Comparison of ENCODE assay signal across 29 mouse cellular contexts in genomic region chr8:72266671-72267070, GRCm38 (mm10). TPM values are rescaled to one million over a fixed set of nuclear protein-coding genes. Genes with fewer than 3 reads are reported as not detected.
A peak's percentile ranks its signal among the peaks of the same experiment; 100 is the strongest.
DNase-seq lines count a peak whose midpoint lies in the region; ATAC-seq and TF ChIP-seq lines count a peak whose summit lies in the region.
"Had no signal": no experiment of that assay in that cellular context is flagged by ENCODE, and none has a peak within 500 bp of the region (broad histone marks: within the 10 kb centered on the region; RNA-seq: fewer than 3 reads in every experiment).

No protein-coding gene starts in this region.

- TF ChIP-seq POLR2A in spleen, adult 2 months (IDR thresholded peaks at IDR 0.05; ENCODE audit: low read depth, low read length): no peak

- no peaks in the 10 kb centered on the region for H3K27me3 ChIP-seq in heart, embryonic 10.5 days (ENCODE audit: insufficient read depth, poor library complexity, severe bottlenecking)
- H3K27me3 ChIP-seq in spleen, adult 2 months (ENCODE audit: control insufficient read depth, insufficient read depth, low read length): no peaks in the 10 kb centered on the region
- H3K27me3 ChIP-seq: CH12.LX; embryonic facial prominence, embryonic 12.5 days; forebrain, embryonic 13.5 days; forebrain, embryonic 15.5 days; Patski had no signal

- peaks cover 21% of the 10 kb centered on the region for H3K4me1 ChIP-seq in heart, embryonic 10.5 days
- H3K4me1 ChIP-seq in spleen, adult 2 months (ENCODE audit: control insufficient read depth, insufficient read depth, insufficient read length): peaks cover 43% of the 10 kb centered on the region; the same call in 1 of the 2 replicates
- H3K4me1 ChIP-seq: embryonic facial prominence, embryonic 10.5 days; embryonic facial prominence, embryonic 12.5 days; forebrain, embryonic 13.5 days; forebrain, embryonic 15.5 days had no signal

- no peak overlapping the region for H3K27ac ChIP-seq in heart, embryonic 10.5 days
- H3K27ac ChIP-seq in spleen, adult 2 months (ENCODE audit: insufficient read depth, low read length): peak overlapping the region; percentile 80
- H3K27ac ChIP-seq: embryonic facial prominence, embryonic 10.5 days; embryonic facial prominence, embryonic 12.5 days; forebrain, embryonic 13.5 days; forebrain, embryonic 15.5 days had no signal

- no peaks in the 10 kb centered on the region for H3K9me3 ChIP-seq in heart, embryonic 10.5 days
- H3K9me3 ChIP-seq: embryonic facial prominence, embryonic 10.5 days; embryonic facial prominence, embryonic 12.5 days; forebrain, embryonic 15.5 days had no signal

- TF ChIP-seq CTCF in spleen, adult 2 months (IDR thresholded peaks at IDR 0.05; ENCODE audit: extremely low read depth, insufficient read depth, insufficient read length, insufficient replicate concordance): no peak

- no peaks in the 10 kb centered on the region for H3K36me3 ChIP-seq in heart, embryonic 10.5 days
- H3K36me3 ChIP-seq in spleen, adult 2 months (ENCODE audit: control insufficient read depth, insufficient read depth, low read length): no peaks in the 10 kb centered on the region
- H3K36me3 ChIP-seq: embryonic facial prominence, embryonic 10.5 days; embryonic facial prominence, embryonic 12.5 days; forebrain, embryonic 15.5 days; G1E had no signal

- ATAC-seq in monocyte, adult 5-6 weeks (replicated peaks; ENCODE audit: insufficient number of reproducible peaks, low FRiP score, low TSS enrichment, poor library complexity, severe bottlenecking): no peak
- ATAC-seq: activated CD4-positive, CD25-positive, alpha-beta regulatory T cell, adult 4 months; CD4-positive, CD25-positive, alpha-beta regulatory T cell, adult 4 months; forebrain, embryonic 13.5 days; forebrain, embryonic 15.5 days; forebrain, postnatal 0 days; Patski had no signal

- no peak overlapping the region for H3K4me3 ChIP-seq in heart, embryonic 10.5 days
- no peak overlapping the region for H3K4me3 ChIP-seq in spleen, adult 2 months (ENCODE audit: extremely low read depth, insufficient read depth, insufficient read length)
- H3K4me3 ChIP-seq: embryonic facial prominence, embryonic 10.5 days; embryonic facial prominence, embryonic 12.5 days; forebrain, embryonic 13.5 days; forebrain, embryonic 15.5 days had no signal

- peak; percentile 43 for DNase-seq in adrenal gland, adult 2 months
- DNase-seq in adrenal gland, postnatal 25 days: no peak
- peak; percentile 87 for DNase-seq in heart, adult 11 months
- DNase-seq in heart, embryonic 10.5 days (ENCODE audit: low spot score): no peak
- no peak for DNase-seq in spleen, adult 2 months (ENCODE audit: low read depth in 1 of 2, low spot score in 2 of 2)
- DNase-seq in spleen, postnatal 4 days (ENCODE audit: low spot score in 2 of 2): no peak
- DNase-seq: adrenal gland, postnatal 10 days; adrenal gland, postnatal 36 days; cerebellum, adult 11-12 months; cerebellum, adult 2 months; cerebellum, adult 9-10 months; cerebellum, postnatal 10 days; cerebellum, postnatal 25 days; forebrain, postnatal 0 days had no signal

RNA-seq across cellular contexts. Expression of gene Ap1m1, which starts 26.9 kb away (rescaled TPM):
- 10 to 100 TPM; 66.3 to 67.8 TPM for total RNA-seq in adrenal gland, adult 2 months (2021)
- 62.1 and 75.1 TPM in 2 replicates for polyA plus RNA-seq in adrenal gland, adult 2 months (2012; rRNA removed)
- total RNA-seq in adrenal gland, postnatal 25 days (2021): 66.7 and 68.8 TPM in 2 replicates
- polyA plus RNA-seq in heart, embryonic 10.5 days (2016; fragmentation: Nextera tagmentation; extraction: Ambion mirVana): 129 and 131 TPM in 2 replicates
- polyA plus RNA-seq in spleen, adult 2 months (2012; rRNA removed): 97.4 and 105 TPM in 2 replicates
- 59.3 to 86.9 TPM (median 76.3 TPM) in 3 replicates for total RNA-seq in monocyte, adult 5-6 weeks (2017)

RNA-seq across cellular contexts. Expression of gene Gm10282, which starts 38.4 kb away (rescaled TPM):
- 10 to 100 TPM in 1 of 2 experiments, 1 to 10 TPM in 1; 6.4 to 17.1 TPM for total RNA-seq in adrenal gland, adult 2 months (2021)
- polyA plus RNA-seq in adrenal gland, adult 2 months (2012; rRNA removed): 0.10 and 0.33 TPM in 2 replicates
- 19.3 and 27.3 TPM in 2 replicates for total RNA-seq in adrenal gland, postnatal 25 days (2021)
- polyA plus RNA-seq in heart, embryonic 10.5 days (2016; fragmentation: Nextera tagmentation; extraction: Ambion mirVana): 19.8 and 23.4 TPM in 2 replicates
- polyA plus RNA-seq in spleen, adult 2 months (2012; rRNA removed): 1.4 and 1.7 TPM in 2 replicates
- total RNA-seq in monocyte, adult 5-6 weeks (2017): 1.5 to 3.3 TPM (median 3.1 TPM) in 3 replicates

RNA-seq across cellular contexts. Expression of gene Fam32a, which starts 47.1 kb away (rescaled TPM):
- total RNA-seq in adrenal gland, adult 2 months (2021): 10 to 100 TPM; 58.6 to 63.8 TPM
- polyA plus RNA-seq in adrenal gland, adult 2 months (2012; rRNA removed): 21.0 and 23.3 TPM in 2 replicates
- 66.8 and 70.4 TPM in 2 replicates for total RNA-seq in adrenal gland, postnatal 25 days (2021)
- 43.4 and 55.4 TPM in 2 replicates for polyA plus RNA-seq in heart, embryonic 10.5 days (2016; fragmentation: Nextera tagmentation; extraction: Ambion mirVana)
- polyA plus RNA-seq in spleen, adult 2 months (2012; rRNA removed): 29.8 and 31.3 TPM in 2 replicates
- 105 to 143 TPM (median 135 TPM) in 3 replicates for total RNA-seq in monocyte, adult 5-6 weeks (2017)

RNA-seq across cellular contexts. Expression of gene Klf2, which starts 52.2 kb away (rescaled TPM):
- 10 to 100 TPM; 34.4 to 53.0 TPM for total RNA-seq in adrenal gland, adult 2 months (2021)
- 94.5 and 128 TPM in 2 replicates for polyA plus RNA-seq in adrenal gland, adult 2 months (2012; rRNA removed)
- total RNA-seq in adrenal gland, postnatal 25 days (2021): 37.5 and 38.2 TPM in 2 replicates
- polyA plus RNA-seq in heart, embryonic 10.5 days (2016; fragmentation: Nextera tagmentation; extraction: Ambion mirVana): 12.8 and 14.1 TPM in 2 replicates
- 219 and 378 TPM in 2 replicates for polyA plus RNA-seq in spleen, adult 2 months (2012; rRNA removed)
- 183 to 225 TPM (median 194 TPM) in 3 replicates for total RNA-seq in monocyte, adult 5-6 weeks (2017)

RNA-seq across cellular contexts. Expression of gene Gm11034, which starts 53.2 kb away (rescaled TPM):
- total RNA-seq in adrenal gland, adult 2 months (2021): not detected
- polyA plus RNA-seq in adrenal gland, adult 2 months (2012; rRNA removed): not detected in 2 replicates
- total RNA-seq in adrenal gland, postnatal 25 days (2021): not detected in 2 replicates
- polyA plus RNA-seq in heart, embryonic 10.5 days (2016; fragmentation: Nextera tagmentation; extraction: Ambion mirVana): not detected in 2 replicates
- polyA plus RNA-seq in spleen, adult 2 months (2012; rRNA removed): not detected in 2 replicates
- not detected in 3 replicates for total RNA-seq in monocyte, adult 5-6 weeks (2017)
- total RNA-seq: adrenal gland, adult 18-20 months; adrenal gland, postnatal 10 days; adrenal gland, postnatal 36 days; CH12.LX; forebrain, postnatal 0 days; G1E had no signal
- polyA plus RNA-seq: activated CD4-positive, CD25-positive, alpha-beta regulatory T cell, adult 4 months; brain, embryonic 14.5 days; CD4-positive, CD25-positive, alpha-beta regulatory T cell, adult 4 months; cerebellum, adult 2 months; cortical plate, adult 2 months; embryonic facial prominence, embryonic 10.5 days; embryonic facial prominence, embryonic 12.5 days; embryonic facial prominence, embryonic 14.5 days; forebrain, embryonic 11.5 days; forebrain, embryonic 13.5 days; forebrain, embryonic 15.5 days; forebrain, postnatal 0 days; G1E; Patski had no signal

Comparison
In these comparisons a context has a peak if more than half of its experiments do, and no peak if none do; other contexts are left out.
1. DNase-seq: peak in adrenal gland, adult 2 months (single experiment) and heart, adult 11 months (single experiment); none in adrenal gland, postnatal 25 days (single experiment), heart, embryonic 10.5 days (single experiment), spleen, adult 2 months (0 of 2) and spleen, postnatal 4 days (0 of 2).